Mouse (Mus musculus) spleen, adult 2 months (tissue): ENCODE results near the gene Itgal. TPM values are rescaled to one million over a fixed set of nuclear protein-coding genes. Genes with fewer than 3 reads are reported as not detected.
"Not testable (repeated sequence)": the region's sequence is repeated elsewhere in the genome, so short reads cannot be mapped to it uniquely, and the experiment has no call there.

ENCODE experiments used
- DNase-seq, 2 experiments: peaks; one replicate each; pipeline versions ENCODE4 v3.0.0 to v3.0.0-alpha.2; 2012 to 2021; ENCODE audit warnings: low spot score in 2 of 2, low read depth in 1 of 2
- H3K27ac ChIP-seq: fragments of 200-500 bp; 2 replicates; pipeline ENCODE4 v1.5.1; 2012; ENCODE audit warnings: low read length, inconsistent platforms; ENCODE audit not compliant: insufficient read depth
- H3K27me3 ChIP-seq: fragments of 200-500 bp; 2 replicates; pipeline ENCODE4 v1.6.1; 2012; ENCODE audit warnings: mild to moderate bottlenecking, moderate library complexity, low read length, inconsistent platforms; ENCODE audit not compliant: control insufficient read depth, insufficient read depth
- H3K36me3 ChIP-seq: fragments of 200-500 bp; 2 replicates; pipeline ENCODE4 v1.6.1; 2012; ENCODE audit warnings: mild to moderate bottlenecking, low read length, inconsistent platforms; ENCODE audit not compliant: control insufficient read depth, insufficient read depth
- H3K4me1 ChIP-seq: fragments of 200-500 bp; 2 replicates; pipeline ENCODE4 v1.6.1; 2011; ENCODE audit warnings: inconsistent platforms; ENCODE audit not compliant: control insufficient read depth, insufficient read depth, insufficient read length
- H3K4me3 ChIP-seq: fragments of 200-500 bp; 2 replicates; pipeline ENCODE4 v1.5.1; 2011; ENCODE audit warnings: mild to moderate bottlenecking, inconsistent platforms; ENCODE audit not compliant: insufficient read depth, insufficient read length; ENCODE audit errors: extremely low read depth
- CTCF ChIP-seq: fragments of 200-500 bp; IDR thresholded peaks from 2 replicates; pipeline ENCODE4 v1.5.1; 2011; ENCODE audit warnings: mild to moderate bottlenecking, inconsistent platforms; ENCODE audit not compliant: insufficient read depth, insufficient read length, insufficient replicate concordance; ENCODE audit errors: extremely low read depth
- POLR2A ChIP-seq: fragments of 200-500 bp; IDR thresholded peaks from 2 replicates; pipeline ENCODE4 v1.6.1; 2011; ENCODE audit warnings: low read depth, low read length, inconsistent platforms
- WGBS: fragments of 180-500 bp; shearing (Covaris S2); methylation state at CpG from one replicate; pipeline ENCODE4 v1.1.7; 2018; 5-methylcytosine and 5-hydroxymethylcytosine counted together
- polyA plus RNA-seq: library from polyadenylated mRNA; depleted of rRNA; stranded (reverse); fragments of >200 nt; gene quantifications from 2 replicates; pipeline ENCODE4 v1.2.3, GENCODE M21; 2012; rRNA removed

Gene Itgal
- polyA plus RNA-seq, 1 experiment = 92.1 TPM

GRCm38 (mm10) chr7:127375271-127376245, 79.5 kb downstream of the Itgal start, which contains the start of gene Zfp747:
Gene Zfp747, minus strand, starts transcription at chr7:127376050.
- H3K27me3 ChIP-seq, H3K36me3 ChIP-seq, H3K4me1 ChIP-seq: not testable (repeated sequence)
- Histone ChIP-seq H3K4me3 (peak within 1 kb of the TSS; percentile 87), H3K27ac (peak within 1 kb of the TSS; percentile 84)
- DNase-seq = peak; percentile 91 to 95
- 2% methylated on average over 49 of the region's 49 CpGs for WGBS
- TF ChIP-seq POLR2A = peak; percentile 53
- TF ChIP-seq CTCF = peak; percentile 28; the same call in 1 of the 2 replicates

- 49% methylated on average over 6 of the region's 6 CpGs for WGBS
- H3K36me3 ChIP-seq = peaks cover 5% of the 10 kb centered on the region
- TF ChIP-seq CTCF (no peak), POLR2A (no peak)
- no peaks in the 10 kb centered on the region for H3K27me3 ChIP-seq
- H3K4me1 ChIP-seq = peaks cover 3% of the 10 kb centered on the region; the same call in 1 of the 2 replicates
- no peak overlapping the region for H3K4me3 ChIP-seq
- DNase-seq = no peak
- no peak overlapping the region for H3K27ac ChIP-seq
These were observed 82.4 kb downstream of the Itgal start for GRCm38 (mm10) chr7:127378310-127378921.

Other genes with a start within 250 kb of the Itgal start
- 1,018 and 1,065 TPM in 2 replicates for gene Zg16, start 208.9 kb upstream of the Itgal start, polyA plus RNA-seq
- 135 and 221 TPM in 2 replicates for gene AI467606, start 204.9 kb upstream of the Itgal start, polyA plus RNA-seq
- gene Qprt, start 174.0 kb upstream of the Itgal start, polyA plus RNA-seq = 5.5 and 5.8 TPM in 2 replicates
- gene Spn, start 158.4 kb upstream of the Itgal start, polyA plus RNA-seq = 54.6 and 56.6 TPM in 2 replicates
- gene Cd2bp2, start 100.2 kb upstream of the Itgal start, polyA plus RNA-seq = 22.7 and 26.4 TPM in 2 replicates
- gene Tbc1d10b, start 87.8 kb upstream of the Itgal start, polyA plus RNA-seq = 33.0 and 34.3 TPM in 2 replicates
- gene Mylpf, start 87.4 kb upstream of the Itgal start, polyA plus RNA-seq = 1.2 and 5.2 TPM in 2 replicates
- gene Zfp553, start 63.2 kb upstream of the Itgal start, polyA plus RNA-seq = 9.2 and 12.9 TPM in 2 replicates
- 280 and 335 TPM in 2 replicates for gene Sept1, start 63.1 kb upstream of the Itgal start, polyA plus RNA-seq
- gene Zfp771, start 52.0 kb upstream of the Itgal start, polyA plus RNA-seq = 35.6 and 68.3 TPM in 2 replicates
- gene Dctpp1, start 35.6 kb upstream of the Itgal start, polyA plus RNA-seq = 30.8 and 37.5 TPM in 2 replicates
- gene Sephs2, start 22.2 kb upstream of the Itgal start, polyA plus RNA-seq = 12.9 and 16.0 TPM in 2 replicates
- gene Zfp768, start 49.3 kb downstream of the Itgal start, polyA plus RNA-seq = 7.8 and 12.1 TPM in 2 replicates
- gene Zfp747, start 79.8 kb downstream of the Itgal start, polyA plus RNA-seq = 7.2 and 10.0 TPM in 2 replicates
- gene 9130019O22Rik, start 90.9 kb downstream of the Itgal start, polyA plus RNA-seq = 3.2 and 3.7 TPM in 2 replicates
- gene E430018J23Rik, start 97.4 kb downstream of the Itgal start, polyA plus RNA-seq = 4.3 and 6.4 TPM in 2 replicates
- gene Zfp764, start 110.6 kb downstream of the Itgal start, polyA plus RNA-seq = 6.1 TPM in 2 replicates
- 24.9 and 35.9 TPM in 2 replicates for gene Zfp688, start 125.8 kb downstream of the Itgal start, polyA plus RNA-seq
- gene Zfp689, start 152.9 kb downstream of the Itgal start, polyA plus RNA-seq = 4.1 and 6.2 TPM in 2 replicates
- 76.5 and 84.4 TPM in 2 replicates for gene Prr14, start 163.4 kb downstream of the Itgal start, polyA plus RNA-seq
- gene Fbrs, start 182.9 kb downstream of the Itgal start, polyA plus RNA-seq = 56.1 and 61.0 TPM in 2 replicates
- 37.7 and 38.5 TPM in 2 replicates for gene Srcap, start 215.7 kb downstream of the Itgal start, polyA plus RNA-seq
- 12.0 and 14.6 TPM in 2 replicates for gene Gm42715, start 223.3 kb downstream of the Itgal start, polyA plus RNA-seq